Mouse (Mus musculus): ENCODE measurements around the gene Aldh8a1. TPM values are rescaled to one million over a fixed set of nuclear protein-coding genes. Genes with fewer than 3 reads are reported as not detected.
A peak's percentile ranks its signal among the peaks of the same experiment; 100 is the strongest.

Gene Aldh8a1
- polyA plus RNA-seq, 2 experiments, result 11.6 to 21.5 TPM

DNA sequence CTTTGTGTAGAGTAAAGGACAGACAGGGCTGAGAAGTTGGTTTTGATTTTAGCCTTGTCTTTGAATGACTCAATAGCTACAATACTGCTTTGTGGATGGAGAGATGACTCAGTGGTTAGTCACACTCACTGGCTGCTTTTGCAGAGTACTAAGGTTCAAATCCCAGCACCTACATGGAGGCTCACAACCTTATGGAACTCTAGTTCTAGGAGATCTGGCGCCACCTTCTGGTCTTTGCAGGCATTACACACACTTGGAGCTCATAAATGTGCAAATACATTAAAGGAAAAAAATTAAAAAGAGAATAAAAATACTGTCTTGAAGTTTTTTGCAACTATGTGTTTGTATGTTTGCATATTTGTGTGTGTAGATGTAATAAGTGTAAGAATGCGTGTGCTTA lies 39.9 kb upstream of the Aldh8a1 start:
- TF ChIP-seq EP300 (IDR thresholded peaks at IDR 0.05; ENCODE audit: low read depth), result no peak
- peak; percentile 77 for TF ChIP-seq CTCF (IDR thresholded peaks at IDR 0.05; ENCODE audit: low read depth)
- peak in 2 of 3 experiments; percentile 39 to 50 for DNase-seq (ENCODE audit: low read depth in 3 of 3, low spot score in 3 of 3)
- peaks cover 31% of the 10 kb centered on the region for H3K36me3 ChIP-seq (replicated peaks; ENCODE audit: control insufficient read depth, insufficient read depth, low read depth)

GRCm38 (mm10) chr10:21341706-21342105 lies 35.4 kb upstream of the Aldh8a1 start:
- H3K4me3 ChIP-seq (ENCODE audit: insufficient read depth in 1 of 2, low read depth in 2 of 2, low read length in 2 of 2), result no peak overlapping the region
- H3K36me3 ChIP-seq (replicated peaks; ENCODE audit: control insufficient read depth, insufficient read depth, low read depth), result peaks cover 49% of the 10 kb centered on the region
- H3K27ac ChIP-seq, result no peak overlapping the region
- ATAC-seq (ENCODE audit: insufficient read depth) (no peak), DNase-seq (ENCODE audit: low read depth in 3 of 3, low spot score in 3 of 3) (no peak)
- no peaks in the 10 kb centered on the region for H3K4me1 ChIP-seq (replicated peaks; ENCODE audit: control insufficient read depth in 2 of 2, insufficient read depth in 2 of 2, low read length in 1 of 2)
- peaks cover 2% of the 10 kb centered on the region; the same call in 1 of the 2 replicates for H3K9me3 ChIP-seq (ENCODE audit: control insufficient read depth, low read length)
- H3K27me3 ChIP-seq (ENCODE audit: control insufficient read depth, insufficient read depth, low read length), result no peaks in the 10 kb centered on the region
- no peak overlapping the region for H3K9ac ChIP-seq (replicated peaks)
- WGBS (ENCODE audit: insufficient replicate concordance), result 87% methylated on average over 14 of the region's 14 CpGs
- TF ChIP-seq EP300 (IDR thresholded peaks at IDR 0.05; ENCODE audit: low read depth) (no peak), CTCF (IDR thresholded peaks at IDR 0.05; ENCODE audit: low read depth) (no peak)
- no peak overlapping the region for H3K4me2 ChIP-seq (ENCODE audit: low read depth)

More for the DNA sequence above, 39.9 kb upstream of the Aldh8a1 start:
- Histone ChIP-seq H3K4me1 (replicated peaks; ENCODE audit: control insufficient read depth in 2 of 2, insufficient read depth in 2 of 2, low read length in 1 of 2) (peaks cover 0 to 3% of the 10 kb centered on the region in 2 experiments; a peak in 1 of 4 replicates), H3K27me3 (ENCODE audit: control insufficient read depth, insufficient read depth, low read length) (no peaks in the 10 kb centered on the region), H3K27ac (no peak overlapping the region), H3K9ac (replicated peaks) (no peak overlapping the region), H3K4me3 (ENCODE audit: insufficient read depth in 1 of 2, low read depth in 2 of 2, low read length in 2 of 2) (no peak overlapping the region), H3K4me2 (ENCODE audit: low read depth) (no peak overlapping the region), H3K9me3 (ENCODE audit: control insufficient read depth, low read length) (peaks cover 2% of the 10 kb centered on the region; the same call in 1 of the 2 replicates)
- 60% methylated on average over 2 of the region's 2 CpGs for WGBS (ENCODE audit: insufficient replicate concordance)
- peak; percentile 18; the same call in 1 of the 2 replicates for ATAC-seq (ENCODE audit: insufficient read depth)

DNA sequence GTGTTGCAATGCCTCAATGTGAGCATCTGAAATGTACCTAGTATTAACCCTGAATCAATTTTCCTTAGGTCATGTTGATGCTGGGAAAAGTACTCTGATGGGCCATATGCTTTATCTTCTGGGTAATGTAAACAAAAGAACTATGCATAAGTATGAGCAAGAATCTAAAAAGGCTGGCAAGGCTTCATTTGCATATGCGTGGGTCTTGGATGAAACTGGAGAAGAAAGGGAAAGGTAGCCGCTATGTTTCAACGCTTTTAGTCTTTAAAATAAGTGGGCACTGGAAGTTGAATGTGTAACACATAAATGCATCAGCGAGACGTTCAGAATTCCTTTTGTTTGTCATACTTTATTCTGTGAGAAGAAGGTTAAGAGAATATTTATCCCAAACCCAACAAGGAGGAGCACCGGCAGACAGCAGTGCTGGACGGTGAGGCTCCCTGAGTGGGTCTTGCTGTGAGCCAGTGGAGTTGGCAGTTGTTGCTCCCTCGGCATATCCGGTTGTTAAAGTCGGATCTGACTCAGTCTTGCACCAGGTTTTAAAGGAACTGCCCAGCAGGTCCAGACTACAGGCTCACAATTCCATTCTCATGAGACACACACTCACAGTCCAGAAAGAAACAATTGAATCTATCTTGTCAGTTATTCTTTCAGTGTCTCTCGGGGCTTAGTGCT lies 34.6 kb upstream of the Aldh8a1 start:
- no peak overlapping the region for H3K4me3 ChIP-seq (ENCODE audit: insufficient read depth in 1 of 2, low read depth in 2 of 2, low read length in 2 of 2)
- TF ChIP-seq CTCF (IDR thresholded peaks at IDR 0.05; ENCODE audit: low read depth), result no peak
- TF ChIP-seq EP300 (IDR thresholded peaks at IDR 0.05; ENCODE audit: low read depth), result no peak
- no peak overlapping the region for H3K9ac ChIP-seq (replicated peaks)
- H3K9me3 ChIP-seq (ENCODE audit: control insufficient read depth, low read length), result no peaks in the 10 kb centered on the region
- ATAC-seq (ENCODE audit: insufficient read depth) (no peak), DNase-seq (ENCODE audit: low read depth in 3 of 3, low spot score in 3 of 3) (no peak)
- no peak overlapping the region for H3K4me2 ChIP-seq (ENCODE audit: low read depth)
- H3K4me1 ChIP-seq (replicated peaks; ENCODE audit: control insufficient read depth in 2 of 2, insufficient read depth in 2 of 2, low read length in 1 of 2), result no peaks in the 10 kb centered on the region
- no peaks in the 10 kb centered on the region for H3K27me3 ChIP-seq (ENCODE audit: control insufficient read depth, insufficient read depth, low read length)
- 89% methylated on average over 11 of the region's 11 CpGs for WGBS (ENCODE audit: insufficient replicate concordance)
- no peak overlapping the region for H3K27ac ChIP-seq
- H3K36me3 ChIP-seq (replicated peaks; ENCODE audit: control insufficient read depth, insufficient read depth, low read depth), result peaks cover 41% of the 10 kb centered on the region

GRCm38 (mm10) chr10:21347332-21347731 lies 29.8 kb upstream of the Aldh8a1 start:
- DNase-seq (ENCODE audit: low read depth in 3 of 3, low spot score in 3 of 3), result no peak
- peaks cover 20 to 22% of the 10 kb centered on the region in 2 experiments for H3K4me1 ChIP-seq (replicated peaks; ENCODE audit: control insufficient read depth in 2 of 2, insufficient read depth in 2 of 2, low read length in 1 of 2)
- TF ChIP-seq EP300 (IDR thresholded peaks at IDR 0.05; ENCODE audit: low read depth), result no peak
- TF ChIP-seq CTCF (IDR thresholded peaks at IDR 0.05; ENCODE audit: low read depth), result no peak
- peaks cover 32% of the 10 kb centered on the region for H3K36me3 ChIP-seq (replicated peaks; ENCODE audit: control insufficient read depth, insufficient read depth, low read depth)
- no peaks in the 10 kb centered on the region for H3K27me3 ChIP-seq (ENCODE audit: control insufficient read depth, insufficient read depth, low read length)
- H3K9ac ChIP-seq (replicated peaks), result no peak overlapping the region
- no peak overlapping the region for H3K4me2 ChIP-seq (ENCODE audit: low read depth)
- no peak overlapping the region for H3K27ac ChIP-seq
- 88% methylated on average over 4 of the region's 4 CpGs for WGBS (ENCODE audit: insufficient replicate concordance)
- H3K4me3 ChIP-seq (ENCODE audit: insufficient read depth in 1 of 2, low read depth in 2 of 2, low read length in 2 of 2), result no peak overlapping the region
- H3K9me3 ChIP-seq (ENCODE audit: control insufficient read depth, low read length), result no peaks in the 10 kb centered on the region
- no peak for ATAC-seq (ENCODE audit: insufficient read depth)

DNA sequence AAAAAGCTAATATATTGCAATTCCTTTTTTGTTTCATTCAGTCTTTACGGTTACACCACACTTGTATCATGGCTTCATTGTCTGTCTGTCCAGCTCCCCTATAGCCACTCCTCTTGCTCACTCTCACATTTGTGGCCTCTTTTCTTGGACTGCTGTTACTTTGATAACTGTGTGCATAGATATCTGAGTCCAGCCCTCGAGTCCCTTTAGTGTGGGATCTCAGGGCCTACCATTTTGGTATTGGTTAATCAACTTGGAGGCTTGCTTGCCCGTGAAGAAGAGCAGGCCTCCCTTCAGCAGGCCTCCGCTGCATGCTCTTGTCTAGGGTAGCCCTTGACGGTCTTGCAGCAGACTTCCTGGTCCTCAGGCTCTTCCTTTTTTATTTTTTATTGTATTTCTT lies 27.6 kb upstream of the Aldh8a1 start:
- Histone ChIP-seq H3K9ac (replicated peaks) (no peak overlapping the region), H3K9me3 (ENCODE audit: control insufficient read depth, low read length) (no peaks in the 10 kb centered on the region), H3K4me2 (ENCODE audit: low read depth) (no peak overlapping the region), H3K27me3 (ENCODE audit: control insufficient read depth, insufficient read depth, low read length) (no peaks in the 10 kb centered on the region), H3K27ac (no peak overlapping the region), H3K36me3 (replicated peaks; ENCODE audit: control insufficient read depth, insufficient read depth, low read depth) (peaks cover 38% of the 10 kb centered on the region), H3K4me3 (ENCODE audit: insufficient read depth in 1 of 2, low read depth in 2 of 2, low read length in 2 of 2) (no peak overlapping the region), H3K4me1 (replicated peaks; ENCODE audit: control insufficient read depth in 2 of 2, insufficient read depth in 2 of 2, low read length in 1 of 2) (peaks cover 20 to 23% of the 10 kb centered on the region in 2 experiments)
- DNase-seq (ENCODE audit: low read depth in 3 of 3, low spot score in 3 of 3) (no peak), ATAC-seq (ENCODE audit: insufficient read depth) (0 out of 2 replicates have a peak, but pooled peaks have one; percentile 55)
- TF ChIP-seq CTCF (IDR thresholded peaks at IDR 0.05; ENCODE audit: low read depth) (no peak), EP300 (IDR thresholded peaks at IDR 0.05; ENCODE audit: low read depth) (0 out of 2 replicates have a peak, but pooled peaks have one; percentile 8)
- 62% methylated on average over 5 of the region's 5 CpGs for WGBS (ENCODE audit: insufficient replicate concordance)
